21 mouse cellular contexts compared by ENCODE assay signal in the genomic region with DNA sequence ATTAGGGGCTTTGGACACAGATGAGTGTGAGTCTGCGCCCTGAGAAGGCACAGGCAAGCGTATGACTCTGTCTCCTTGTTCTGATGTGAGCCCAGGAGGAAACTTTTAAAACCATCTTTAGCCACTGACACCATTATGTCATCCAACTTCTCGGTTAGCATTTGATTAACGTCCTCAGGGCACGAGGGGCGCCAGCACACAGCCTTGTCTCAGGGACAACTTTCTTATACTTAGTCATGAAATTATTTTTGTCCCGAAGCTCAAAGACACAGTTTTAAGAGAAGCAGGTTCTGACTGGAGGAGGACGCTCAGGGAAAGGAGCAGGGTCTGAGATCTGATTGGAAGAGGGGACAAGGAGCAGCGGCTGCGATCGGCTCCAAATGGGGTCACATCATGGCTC. TPM values are rescaled to one million over a fixed set of nuclear protein-coding genes. Genes with fewer than 3 reads are reported as not detected.
DNase-seq lines count a peak whose midpoint lies in the region; ATAC-seq and TF ChIP-seq lines count a peak whose summit lies in the region.
"Had no signal": no experiment of that assay in that cellular context is flagged by ENCODE, and none has a peak within 500 bp of the region (broad histone marks: within the 10 kb centered on the region; RNA-seq: fewer than 3 reads in every experiment).

No protein-coding gene starts in this region.

- DNase-seq in left cerebral cortex, adult 2 months (ENCODE audit: extremely low spot score in 1 of 2, low spot score in 2 of 2), result no peak
- no peak for DNase-seq in left cerebral cortex, adult 11 months (ENCODE audit: low spot score)
- peak; percentile 50 for DNase-seq in adrenal gland, postnatal 10 days
- peak; percentile 25 for DNase-seq in brain, adult 2 months (ENCODE audit: low read depth, low spot score)
- no peak for DNase-seq in gastrocnemius, adult 18-20 months (ENCODE audit: low spot score)
- DNase-seq in thymus, adult 2 months, result no peak
- DNase-seq: cerebellum, adult 9-10 months; left cerebral cortex, postnatal 4 days; lung, embryonic 14.5 days; right cerebral cortex, postnatal 4 days; thymus, postnatal 36 days had no signal

- intact Hi-C loops in left cerebral cortex, adult 2 months (cut with DNase I), result no loop called here

- H3K4me3 ChIP-seq in left cerebral cortex, adult 2 months, result no peak overlapping the region
- peak overlapping the region; percentile 9; the same call in 1 of the 2 replicates for H3K4me3 ChIP-seq in macrophage (ENCODE audit: inconsistent target)
- no peak overlapping the region for H3K4me3 ChIP-seq in forebrain, embryonic 15.5 days
- H3K4me3 ChIP-seq in thymus, adult 2 months (ENCODE audit: control insufficient read depth, insufficient read depth, low read length), result no peak overlapping the region
- H3K4me3 ChIP-seq: heart, embryonic 10.5 days; hindbrain, embryonic 15.5 days; intestine, embryonic 15.5 days; limb, embryonic 15.5 days; midbrain, embryonic 15.5 days; neural tube, embryonic 13.5 days had no signal

- peak overlapping the region; percentile 80 for H3K27ac ChIP-seq in left cerebral cortex, adult 2 months
- peak overlapping the region; percentile 85 for H3K27ac ChIP-seq in macrophage
- no peak overlapping the region for H3K27ac ChIP-seq in forebrain, embryonic 15.5 days (replicated peaks)
- H3K27ac ChIP-seq in thymus, adult 2 months (ENCODE audit: control insufficient read depth, insufficient read depth, low read length), result no peak overlapping the region
- H3K27ac ChIP-seq: heart, embryonic 10.5 days; hindbrain, embryonic 15.5 days; intestine, embryonic 15.5 days; limb, embryonic 15.5 days; midbrain, embryonic 15.5 days; neural tube, embryonic 13.5 days had no signal

- no peaks in the 10 kb centered on the region for H3K36me3 ChIP-seq in macrophage (ENCODE audit: inconsistent target)
- H3K36me3 ChIP-seq in forebrain, embryonic 15.5 days, result no peaks in the 10 kb centered on the region
- H3K36me3 ChIP-seq in thymus, adult 2 months (ENCODE audit: control insufficient read depth, insufficient read depth, low read length), result no peaks in the 10 kb centered on the region
- H3K36me3 ChIP-seq: G1E; heart, embryonic 10.5 days; hindbrain, embryonic 15.5 days; intestine, embryonic 15.5 days; limb, embryonic 15.5 days; midbrain, embryonic 15.5 days; neural tube, embryonic 13.5 days had no signal

- no peaks in the 10 kb centered on the region for H3K9me3 ChIP-seq in forebrain, embryonic 15.5 days
- H3K9me3 ChIP-seq: G1E; heart, embryonic 10.5 days; hindbrain, embryonic 15.5 days; intestine, embryonic 15.5 days; limb, embryonic 15.5 days; midbrain, embryonic 15.5 days; neural tube, embryonic 13.5 days had no signal

- no peak overlapping the region for H3K9ac ChIP-seq in forebrain, embryonic 15.5 days (replicated peaks)
- H3K9ac ChIP-seq: hindbrain, embryonic 15.5 days; intestine, embryonic 15.5 days; limb, embryonic 15.5 days; lung, embryonic 14.5 days; midbrain, embryonic 15.5 days; neural tube, embryonic 13.5 days had no signal

- H3K4me2 ChIP-seq in forebrain, embryonic 15.5 days (replicated peaks), result no peak overlapping the region
- H3K4me2 ChIP-seq: hindbrain, embryonic 15.5 days; intestine, embryonic 15.5 days; limb, embryonic 15.5 days; lung, embryonic 14.5 days; midbrain, embryonic 15.5 days; neural tube, embryonic 13.5 days had no signal

- TF ChIP-seq CTCF in left cerebral cortex, adult 2 months (IDR thresholded peaks at IDR 0.05), result no peak
- no peak for TF ChIP-seq CTCF in thymus, adult 2 months (IDR thresholded peaks at IDR 0.05; ENCODE audit: borderline replicate concordance, control insufficient read depth, extremely low read depth, insufficient read depth, low read length, poor library complexity)

- no peak for ATAC-seq in forebrain, embryonic 15.5 days (replicated peaks)
- ATAC-seq: intestine, embryonic 15.5 days; midbrain, embryonic 15.5 days had no signal

- H3K79me2 ChIP-seq in macrophage (ENCODE audit: inconsistent target), result no peaks in the 10 kb centered on the region

- no peaks in the 10 kb centered on the region for H3K4me1 ChIP-seq in forebrain, embryonic 15.5 days
- H3K4me1 ChIP-seq in thymus, adult 2 months (replicated peaks; ENCODE audit: control insufficient read depth, insufficient read depth, low read length), result peaks cover 5% of the 10 kb centered on the region; the same call in 1 of the 2 replicates
- H3K4me1 ChIP-seq: heart, embryonic 10.5 days; hindbrain, embryonic 15.5 days; limb, embryonic 15.5 days; midbrain, embryonic 15.5 days; neural tube, embryonic 13.5 days had no signal

- 27% methylated on average over 11 of the region's 11 CpGs for WGBS in macrophage (ENCODE audit: missing documents)
- WGBS in forebrain, embryonic 15.5 days, result 78% methylated on average over 11 of the region's 11 CpGs
- WGBS in thymus, adult 2 months, result 84% methylated on average over 11 of the region's 11 CpGs

- TF ChIP-seq POLR2A in thymus, adult 2 months (IDR thresholded peaks at IDR 0.05; ENCODE audit: control insufficient read depth, extremely low read depth, insufficient read depth, low read length, poor library complexity), result no peak

- no peaks in the 10 kb centered on the region for H3K27me3 ChIP-seq in forebrain, embryonic 15.5 days
- no peaks in the 10 kb centered on the region for H3K27me3 ChIP-seq in thymus, adult 2 months (ENCODE audit: control insufficient read depth, insufficient read depth, low read length)
- H3K27me3 ChIP-seq: CH12.LX; hindbrain, embryonic 15.5 days; intestine, embryonic 15.5 days; limb, embryonic 15.5 days; midbrain, embryonic 15.5 days; neural tube, embryonic 13.5 days had no signal

RNA-seq across cellular contexts. Expression of a gene that starts 23.8 kb away (rescaled TPM):
- 100 to 1,000 TPM; 414 to 463 TPM for total RNA-seq in left cerebral cortex, adult 2 months (2021)
- total RNA-seq in adrenal gland, postnatal 10 days (2021), result 10 to 100 TPM; 17.7 to 20.7 TPM
- 10 to 100 TPM in 21 of 26 experiments, 1 to 10 TPM in 5; 5.6 to 43.3 (median 23.1) TPM for total RNA-seq in macrophage (2018; cell fraction: chromatin; rRNA removed)
- 10 to 100 TPM; 20.2 to 63.0 (median 35.3) TPM for total RNA-seq in macrophage (2018; cell fraction: cytosol; rRNA removed)
- 10 to 100 TPM in 24 of 26 experiments, 1 to 10 TPM in 2; 9.0 to 45.7 (median 24.7) TPM for total RNA-seq in macrophage (2018; cell fraction: nucleus; rRNA removed)
- 26.4 to 32.8 TPM (median 31.0 TPM) in 3 replicates for polyA plus RNA-seq in macrophage (2018)
- 10 to 100 TPM; 19.2 to 26.1 TPM for total RNA-seq in gastrocnemius, adult 18-20 months (2021)
- 132 and 143 TPM in 2 replicates for polyA plus RNA-seq in forebrain, embryonic 15.5 days (2015; fragmentation: Nextera tagmentation; extraction: Ambion mirVana)
- 11.4 and 11.8 TPM in 2 replicates for polyA plus RNA-seq in thymus, adult 2 months (2012; rRNA removed)

RNA-seq across cellular contexts. Expression of a gene that starts 26.5 kb away (rescaled TPM):
- total RNA-seq in left cerebral cortex, adult 2 months (2021), result 10 to 100 TPM; 22.3 to 23.6 TPM
- 1 to 10 TPM; 6.5 to 6.9 TPM for total RNA-seq in adrenal gland, postnatal 10 days (2021)
- total RNA-seq in macrophage (2018; cell fraction: chromatin; rRNA removed), result 1 to 10 TPM in 3 of 26 experiments, under 1 TPM in 12, not detected in 11; 0.19 to 1.2 (median 0.66) TPM
- under 1 TPM; 0.08 to 1.00 (median 0.41) TPM for total RNA-seq in macrophage (2018; cell fraction: cytosol; rRNA removed)
- total RNA-seq in macrophage (2018; cell fraction: nucleus; rRNA removed), result 1 to 10 TPM in 4 of 26 experiments, under 1 TPM in 12, not detected in 10; 0.13 to 2.4 (median 0.54) TPM
- 0.16 to 0.70 TPM (median 0.52 TPM) in 3 replicates for polyA plus RNA-seq in macrophage (2018)
- total RNA-seq in gastrocnemius, adult 18-20 months (2021), result under 1 TPM; 0.38 to 0.59 TPM
- polyA plus RNA-seq in forebrain, embryonic 15.5 days (2015; fragmentation: Nextera tagmentation; extraction: Ambion mirVana), result 7.6 and 9.7 TPM in 2 replicates
- 277 and 395 TPM in 2 replicates for polyA plus RNA-seq in thymus, adult 2 months (2012; rRNA removed)

Comparison
In these comparisons a context has a peak if more than half of its experiments do, and no peak if none do; other contexts are left out.
1. DNase-seq: peak in adrenal gland, postnatal 10 days (single experiment) and brain, adult 2 months (single experiment); none in left cerebral cortex, adult 2 months (0 of 2), left cerebral cortex, adult 11 months (single experiment), gastrocnemius, adult 18-20 months (single experiment) and thymus, adult 2 months (single experiment).
2. H3K27ac ChIP-seq: peak in left cerebral cortex, adult 2 months (single experiment) and macrophage (single experiment); none in forebrain, embryonic 15.5 days (single experiment) and thymus, adult 2 months (single experiment).
3. RNA of a gene that starts 23.8 kb away (total RNA-seq): 414 to 463 TPM in left cerebral cortex, adult 2 months; 19.2 to 26.1 TPM in gastrocnemius, adult 18-20 months and 17.7 to 20.7 TPM in adrenal gland, postnatal 10 days; every median in the first group is over 10 times any median in the second.
4. RNA of a gene that starts 26.5 kb away (total RNA-seq): 22.3 to 23.6 TPM in left cerebral cortex, adult 2 months and 6.5 to 6.9 TPM in adrenal gland, postnatal 10 days; 0.38 to 0.59 TPM in gastrocnemius, adult 18-20 months; every median in the first group is over 4 times any median in the second.